Mouse (Mus musculus): ENCODE results near the gene Sec22a. TPM values are rescaled to one million over a fixed set of nuclear protein-coding genes. Genes with fewer than 3 reads are reported as not detected.

Gene Sec22a
- polyA plus RNA-seq, 1 experiment = 23.4 TPM

DNA sequence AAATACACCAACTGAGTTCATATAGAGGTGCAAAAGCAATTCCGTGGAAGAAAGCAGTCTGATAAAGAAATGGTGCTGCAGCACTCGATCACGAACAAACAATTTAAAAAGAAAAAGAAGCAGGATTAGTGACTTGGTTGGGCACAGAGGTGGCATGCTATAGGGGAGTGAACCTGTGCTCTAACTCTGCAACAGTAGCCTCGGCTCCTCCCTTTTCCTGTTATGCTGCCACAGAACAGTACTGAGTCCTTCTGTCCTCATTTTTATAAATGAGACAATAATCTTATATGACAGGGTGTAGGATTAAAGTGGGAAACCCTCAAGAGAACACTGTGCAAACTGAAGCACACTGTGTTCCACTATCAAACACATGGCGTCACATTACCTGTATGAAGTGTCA lies 46.3 kb downstream of the Sec22a start:
- TF ChIP-seq POLR2A (IDR thresholded peaks at IDR 0.05; ENCODE audit: borderline replicate concordance, extremely low read depth, low read depth, low read length) = no peak
- no peak for TF ChIP-seq CTCF (IDR thresholded peaks at IDR 0.05; ENCODE audit: insufficient read depth, low read length)

DNA sequence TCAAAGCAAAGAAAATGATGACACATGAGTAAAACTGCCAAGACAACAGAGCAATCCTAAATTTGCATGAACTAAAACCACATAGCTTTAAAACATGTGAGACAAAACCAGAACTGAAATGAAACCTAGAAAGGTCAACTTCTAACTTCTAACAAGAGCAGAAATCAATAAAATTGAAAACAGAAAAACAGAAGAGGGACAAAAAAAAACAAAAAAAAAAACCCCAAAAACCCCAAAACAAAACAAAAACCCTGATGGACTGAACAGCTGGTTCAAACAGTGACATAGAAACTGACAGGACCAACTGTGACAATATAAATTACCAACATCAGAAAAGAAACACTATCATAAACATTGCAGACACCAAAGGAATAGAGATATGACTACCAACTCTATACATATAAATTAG lies 46.9 kb downstream of the Sec22a start:
- Histone ChIP-seq H3K4me1 (ENCODE audit: control insufficient read depth, insufficient read depth, low read length) (no peaks in the 10 kb centered on the region), H3K4me3 (replicated peaks; ENCODE audit: extremely low read depth, low read depth, low read length) (no peak overlapping the region)
- TF ChIP-seq POLR2A (IDR thresholded peaks at IDR 0.05; ENCODE audit: borderline replicate concordance, extremely low read depth, low read depth, low read length) = no peak
- TF ChIP-seq CTCF (IDR thresholded peaks at IDR 0.05; ENCODE audit: insufficient read depth, low read length) = no peak
- DNase-seq = no peak

More for the DNA sequence above, 46.3 kb downstream of the Sec22a start:
- DNase-seq = no peak
- H3K4me1 ChIP-seq (ENCODE audit: control insufficient read depth, insufficient read depth, low read length) = no peaks in the 10 kb centered on the region
- WGBS = 86% methylated on average over 5 of the region's 5 CpGs
- no peak overlapping the region for H3K4me3 ChIP-seq (replicated peaks; ENCODE audit: extremely low read depth, low read depth, low read length)

DNA sequence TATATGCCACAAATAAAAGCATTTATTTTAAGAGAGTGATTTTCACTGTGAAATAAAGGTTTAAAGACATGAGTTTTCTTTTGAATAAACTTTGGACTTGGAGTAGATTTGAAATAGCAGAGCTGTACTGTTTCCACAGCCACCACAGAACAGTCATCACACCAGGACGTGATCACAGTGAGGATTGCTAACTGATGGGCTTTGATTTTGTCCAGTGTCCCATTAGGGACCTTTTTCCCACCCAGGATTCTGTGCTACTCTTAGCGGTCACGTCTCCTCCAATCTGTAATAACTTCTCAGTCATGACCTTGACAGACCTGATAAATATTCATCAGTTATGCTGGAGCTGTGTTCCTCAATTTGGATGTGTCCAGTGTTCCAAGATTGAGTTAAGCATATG lies 48.2 kb downstream of the Sec22a start:
- DNase-seq = no peak
- no peak overlapping the region for H3K4me3 ChIP-seq (replicated peaks; ENCODE audit: extremely low read depth, low read depth, low read length)
- TF ChIP-seq CTCF (IDR thresholded peaks at IDR 0.05; ENCODE audit: insufficient read depth, low read length) = no peak
- TF ChIP-seq POLR2A (IDR thresholded peaks at IDR 0.05; ENCODE audit: borderline replicate concordance, extremely low read depth, low read depth, low read length) = no peak
- H3K4me1 ChIP-seq (ENCODE audit: control insufficient read depth, insufficient read depth, low read length) = peaks cover 4% of the 10 kb centered on the region; the same call in 1 of the 2 replicates
- WGBS = 68% methylated on average over 3 of the region's 3 CpGs

- DNase-seq = no peak
- Histone ChIP-seq H3K4me1 (ENCODE audit: control insufficient read depth, insufficient read depth, low read length) (peaks cover 4% of the 10 kb centered on the region; the same call in 1 of the 2 replicates), H3K4me3 (replicated peaks; ENCODE audit: extremely low read depth, low read depth, low read length) (no peak overlapping the region)
- 51% methylated on average over 8 of the region's 8 CpGs for WGBS
- TF ChIP-seq POLR2A (IDR thresholded peaks at IDR 0.05; ENCODE audit: borderline replicate concordance, extremely low read depth, low read depth, low read length) = no peak
These were observed 52.1 kb downstream of the Sec22a start for GRCm38 (mm10) chr16:35311586-35311985.

DNA sequence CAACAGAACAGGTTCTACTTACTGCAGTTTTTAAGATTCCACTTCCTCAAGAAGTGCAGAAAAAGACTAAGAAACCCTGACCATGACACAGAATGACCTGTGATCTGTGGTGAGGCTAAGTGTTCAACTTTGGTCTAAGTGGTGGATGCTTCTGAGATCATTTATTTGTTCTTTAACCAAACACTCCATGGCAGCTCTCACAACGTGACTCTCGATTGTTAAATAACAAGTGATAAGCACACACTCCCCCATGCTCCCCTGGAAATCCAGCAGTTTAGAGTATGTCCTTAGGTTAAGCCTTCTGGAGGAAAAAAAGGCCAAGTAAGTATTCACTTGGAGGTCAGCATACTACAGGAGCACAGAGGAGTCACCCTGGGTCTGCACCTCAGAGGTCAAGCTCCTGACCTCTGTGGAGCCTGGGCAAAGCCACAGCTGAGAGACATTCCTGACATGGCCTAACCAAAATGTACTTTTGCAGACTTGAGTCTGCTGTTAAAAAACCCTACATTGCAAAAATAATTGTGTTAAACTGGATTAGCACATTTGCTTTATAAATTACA lies 53.1 kb downstream of the Sec22a start:
- no peak for TF ChIP-seq POLR2A (IDR thresholded peaks at IDR 0.05; ENCODE audit: borderline replicate concordance, extremely low read depth, low read depth, low read length)
- WGBS = 29% methylated on average over 2 of the region's 2 CpGs
- DNase-seq = no peak
- Histone ChIP-seq H3K4me1 (ENCODE audit: control insufficient read depth, insufficient read depth, low read length) (peaks cover 4% of the 10 kb centered on the region; the same call in 1 of the 2 replicates), H3K4me3 (replicated peaks; ENCODE audit: extremely low read depth, low read depth, low read length) (no peak overlapping the region)

GRCm38 (mm10) chr16:35309634-35310033 lies 54.1 kb downstream of the Sec22a start:
- no peak for DNase-seq
- 75% methylated on average over 4 of the region's 4 CpGs for WGBS
- TF ChIP-seq CTCF (IDR thresholded peaks at IDR 0.05; ENCODE audit: insufficient read depth, low read length) (no peak), POLR2A (IDR thresholded peaks at IDR 0.05; ENCODE audit: borderline replicate concordance, extremely low read depth, low read depth, low read length) (no peak)
- H3K4me3 ChIP-seq (replicated peaks; ENCODE audit: extremely low read depth, low read depth, low read length) = no peak overlapping the region
- H3K4me1 ChIP-seq (ENCODE audit: control insufficient read depth, insufficient read depth, low read length) = peaks cover 4% of the 10 kb centered on the region; the same call in 1 of the 2 replicates

GRCm38 (mm10) chr16:35308486-35309143 lies 55.1 kb downstream of the Sec22a start:
- no peak for DNase-seq
- 71% methylated on average over 6 of the region's 6 CpGs for WGBS
- TF ChIP-seq POLR2A (IDR thresholded peaks at IDR 0.05; ENCODE audit: borderline replicate concordance, extremely low read depth, low read depth, low read length) (no peak), CTCF (IDR thresholded peaks at IDR 0.05; ENCODE audit: insufficient read depth, low read length) (no peak)
- H3K4me1 ChIP-seq (ENCODE audit: control insufficient read depth, insufficient read depth, low read length) = peaks cover 4% of the 10 kb centered on the region; the same call in 1 of the 2 replicates
- H3K4me3 ChIP-seq (replicated peaks; ENCODE audit: extremely low read depth, low read depth, low read length) = no peak overlapping the region

DNA sequence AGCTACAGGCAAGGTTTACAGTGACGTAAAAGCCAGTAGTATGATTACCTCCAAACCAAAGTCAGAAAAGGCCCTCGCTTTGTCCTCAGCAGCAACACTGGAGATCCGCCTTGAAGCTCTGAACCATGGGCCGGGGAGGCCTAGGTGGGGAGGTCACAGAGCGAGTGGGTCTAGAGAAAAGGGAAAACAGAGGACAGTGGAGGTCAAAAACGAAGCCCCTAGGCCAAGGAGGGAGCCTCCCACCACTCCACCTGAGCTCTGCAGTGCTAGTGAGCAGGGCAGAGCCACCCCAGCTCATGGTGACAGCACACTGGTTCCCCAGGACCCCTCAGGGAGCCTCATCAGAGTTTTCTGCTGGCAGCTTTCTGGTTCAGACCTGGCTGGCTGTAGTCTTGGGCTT lies 55.7 kb downstream of the Sec22a start:
- H3K4me3 ChIP-seq (replicated peaks; ENCODE audit: extremely low read depth, low read depth, low read length) = no peak overlapping the region
- 88% methylated on average over 6 of the region's 6 CpGs for WGBS
- TF ChIP-seq CTCF (IDR thresholded peaks at IDR 0.05; ENCODE audit: insufficient read depth, low read length) = no peak
- TF ChIP-seq POLR2A (IDR thresholded peaks at IDR 0.05; ENCODE audit: borderline replicate concordance, extremely low read depth, low read depth, low read length) = no peak
- DNase-seq = no peak
- H3K4me1 ChIP-seq (ENCODE audit: control insufficient read depth, insufficient read depth, low read length) = peaks cover 4% of the 10 kb centered on the region; the same call in 1 of the 2 replicates

GRCm38 (mm10) chr16:35307331-35307730 lies 56.4 kb downstream of the Sec22a start:
- TF ChIP-seq POLR2A (IDR thresholded peaks at IDR 0.05; ENCODE audit: borderline replicate concordance, extremely low read depth, low read depth, low read length) = no peak
- no peak for TF ChIP-seq CTCF (IDR thresholded peaks at IDR 0.05; ENCODE audit: insufficient read depth, low read length)
- no peak for DNase-seq
- 91% methylated on average over 2 of the region's 2 CpGs for WGBS
- Histone ChIP-seq H3K4me1 (ENCODE audit: control insufficient read depth, insufficient read depth, low read length) (peaks cover 4% of the 10 kb centered on the region; the same call in 1 of the 2 replicates), H3K4me3 (replicated peaks; ENCODE audit: extremely low read depth, low read depth, low read length) (no peak overlapping the region)

- Histone ChIP-seq H3K4me1 (ENCODE audit: control insufficient read depth, insufficient read depth, low read length) (peaks cover 3% of the 10 kb centered on the region; the same call in 1 of the 2 replicates), H3K4me3 (replicated peaks; ENCODE audit: extremely low read depth, low read depth, low read length) (no peak overlapping the region)
- TF ChIP-seq POLR2A (IDR thresholded peaks at IDR 0.05; ENCODE audit: borderline replicate concordance, extremely low read depth, low read depth, low read length) = no peak
- no peak for TF ChIP-seq CTCF (IDR thresholded peaks at IDR 0.05; ENCODE audit: insufficient read depth, low read length)
- no peak for DNase-seq
- WGBS = 90% methylated on average over 2 of the region's 2 CpGs
These were observed 57.1 kb downstream of the Sec22a start for GRCm38 (mm10) chr16:35306631-35307030.

All from lung, adult 2 months (tissue).